In genomic region chr2:155050504-155051236, GRCm38 (mm10) we compare ENCODE assay signal across 8 mouse cellular contexts. TPM values are rescaled to one million over a fixed set of nuclear protein-coding genes. Genes with fewer than 3 reads are reported as not detected.
DNase-seq lines count a peak whose midpoint lies in the region; ATAC-seq and TF ChIP-seq lines count a peak whose summit lies in the region.

No protein-coding gene starts in this region.

- H3K9ac ChIP-seq in ES-Bruce4 (ENCODE audit: low read depth, poor library complexity, severe bottlenecking), result peak overlapping the region; percentile 76
- peak overlapping the region; percentile 88 for H3K9ac ChIP-seq in forebrain, embryonic 14.5 days (ENCODE audit: low read length)

- H3K9me3 ChIP-seq in ES-Bruce4 (replicated peaks; ENCODE audit: control insufficient read depth, insufficient read depth, low read length, poor library complexity, severe bottlenecking), result no peaks in the 10 kb centered on the region
- no peaks in the 10 kb centered on the region for H3K9me3 ChIP-seq in forebrain, embryonic 14.5 days (replicated peaks; ENCODE audit: control insufficient read depth, low read length)

- H3K27me3 ChIP-seq in ES-Bruce4 (ENCODE audit: control insufficient read depth, insufficient read depth, low read length, poor library complexity, severe bottlenecking), result no peaks in the 10 kb centered on the region
- H3K27me3 ChIP-seq in forebrain, embryonic 14.5 days (replicated peaks; ENCODE audit: control insufficient read depth, insufficient read depth, low read length), result no peaks in the 10 kb centered on the region

- DNase-seq in forebrain, embryonic 14.5 days (ENCODE audit: low spot score), result peak; percentile 98
- DNase-seq in heart, postnatal 25 days (ENCODE audit: low spot score), result peak; percentile 79
- peak; percentile 90 to 96 for DNase-seq in layer of hippocampus, adult 18-20 months (ENCODE audit: low spot score in 2 of 2)
- DNase-seq in lung, adult 2 months, result peak; percentile 93
- DNase-seq in thymus, adult 18-20 months, result peak; percentile 94 to 95

- peak overlapping the region; percentile 78 for H3K4me3 ChIP-seq in ES-Bruce4 (ENCODE audit: low read depth, low read length)
- peak overlapping the region; percentile 44 for H3K4me3 ChIP-seq in forebrain, embryonic 14.5 days (ENCODE audit: low read depth, low read length)
- H3K4me3 ChIP-seq in lung, adult 2 months (replicated peaks; ENCODE audit: extremely low read depth, low read depth, low read length), result peak overlapping the region; percentile 73

- peak; percentile 73; the same call in 1 of the 2 replicates for TF ChIP-seq EP300 in ES-Bruce4 (IDR thresholded peaks at IDR 0.05; ENCODE audit: insufficient read depth, low read depth, low read length)

- H3K4me1 ChIP-seq in ES-Bruce4 (ENCODE audit: control insufficient read depth, insufficient read depth, low read length), result no peaks in the 10 kb centered on the region
- peaks cover 8% of the 10 kb centered on the region for H3K4me1 ChIP-seq in forebrain, embryonic 14.5 days (ENCODE audit: control insufficient read depth, insufficient read depth, low read length)
- peaks cover 5% of the 10 kb centered on the region for H3K4me1 ChIP-seq in lung, adult 2 months (ENCODE audit: control insufficient read depth, insufficient read depth, low read length)

- H3K36me3 ChIP-seq in ES-Bruce4 (ENCODE audit: control insufficient read depth, insufficient read depth, low read length, poor library complexity, severe bottlenecking), result no peaks in the 10 kb centered on the region
- no peaks in the 10 kb centered on the region for H3K36me3 ChIP-seq in forebrain, embryonic 14.5 days (ENCODE audit: control insufficient read depth, insufficient read depth, low read length)

- peak; percentile 90 for ATAC-seq in cerebellum, adult (ENCODE audit: insufficient number of reproducible peaks, low FRiP score, low TSS enrichment)
- ATAC-seq in forebrain, embryonic 14.5 days, result peak; percentile 96
- peak; percentile 91 for ATAC-seq in neutrophil, adult 5-6 weeks (ENCODE audit: extremely low read depth, insufficient number of reproducible peaks, low FRiP score, poor library complexity, severe bottlenecking)

- peak overlapping the region; percentile 20; the same call in 1 of the 2 replicates for H3K27ac ChIP-seq in ES-Bruce4 (ENCODE audit: insufficient read depth, low read length)
- H3K27ac ChIP-seq in forebrain, embryonic 14.5 days (ENCODE audit: low read depth, low read length), result peak overlapping the region; percentile 92

- WGBS in forebrain, embryonic 14.5 days, result under 1% methylated on average over 45 of the region's 45 CpGs
- under 1% methylated on average over 45 of the region's 45 CpGs for WGBS in lung, adult 2 months

- TF ChIP-seq CTCF in ES-Bruce4 (IDR thresholded peaks at IDR 0.05; ENCODE audit: low read depth, low read length), result no peak
- no peak for TF ChIP-seq CTCF in lung, adult 2 months (IDR thresholded peaks at IDR 0.05; ENCODE audit: insufficient read depth, low read length)

- TF ChIP-seq POLR2A in ES-Bruce4 (IDR thresholded peaks at IDR 0.05; ENCODE audit: insufficient read depth, low read length), result peak; percentile 98
- TF ChIP-seq POLR2A in lung, adult 2 months (IDR thresholded peaks at IDR 0.05; ENCODE audit: borderline replicate concordance, extremely low read depth, low read depth, low read length), result peak; percentile 98

- intact Hi-C loops in heart, postnatal 25 days (cut with DNase I), result no loop called here

- H3K4me2 ChIP-seq in forebrain, embryonic 14.5 days (ENCODE audit: low read length), result peak overlapping the region; percentile 77

RNA-seq across cellular contexts. Expression of gene Ahcy, which starts 23.6 kb away (rescaled TPM):
- polyA plus RNA-seq in ES-Bruce4 (2011; ENCODE audit: insufficient read depth, insufficient read length, low read depth, missing spikeins), result 100 and 102 TPM in 2 replicates
- polyA plus RNA-seq in forebrain, embryonic 14.5 days (2014; fragmentation: Nextera tagmentation; extraction: Ambion mirVana), result 53.4 and 60.8 TPM in 2 replicates
- total RNA-seq in heart, postnatal 25 days (2021), result 10 to 100 TPM; 10.9 to 11.3 TPM
- 10 to 100 TPM; 16.2 to 17.6 TPM for total RNA-seq in layer of hippocampus, adult 18-20 months (2021)
- polyA plus RNA-seq in lung, adult 2 months (2012; rRNA removed), result 19.2 and 27.8 TPM in 2 replicates
- 16.5 and 19.0 TPM in 2 replicates for total RNA-seq in neutrophil, adult 5-6 weeks (2017)

RNA-seq across cellular contexts. Expression of gene Gm14226, which starts 32.6 kb away (rescaled TPM):
- polyA plus RNA-seq in ES-Bruce4 (2011; ENCODE audit: insufficient read depth, insufficient read length, low read depth, missing spikeins), result not detected in 2 replicates
- polyA plus RNA-seq in forebrain, embryonic 14.5 days (2014; fragmentation: Nextera tagmentation; extraction: Ambion mirVana), result not detected in 2 replicates
- total RNA-seq in heart, postnatal 25 days (2021), result under 1 TPM; 0.13 to 0.17 TPM
- under 1 TPM; 0.13 to 0.15 TPM for total RNA-seq in layer of hippocampus, adult 18-20 months (2021)
- 0.03 and 0.05 TPM in 2 replicates for polyA plus RNA-seq in lung, adult 2 months (2012; rRNA removed)
- not detected in 2 replicates for total RNA-seq in neutrophil, adult 5-6 weeks (2017)

Comparison
In these comparisons a context has a peak if more than half of its experiments do, and no peak if none do; other contexts are left out.
1. Peak in every context shown above with its lines: DNase-seq, ATAC-seq, H3K4me3 ChIP-seq and H3K27ac ChIP-seq.